Mouse (Mus musculus): ENCODE measurements around the gene Olfr761. TPM values are rescaled to one million over a fixed set of nuclear protein-coding genes. Genes with fewer than 3 reads are reported as not detected.
"Not testable (repeated sequence)": the region's sequence is repeated elsewhere in the genome, so short reads cannot be mapped to it uniquely, and the experiment has no call there.

Gene Olfr761
- not detected for total RNA-seq (2021)

GRCm38 (mm10) chr17:37952979-37953378 is at the start of gene Olfr761:
TSS of gene Olfr761 (minus strand) at chr17:37953079.
- no peak for DNase-seq

GRCm38 (mm10) chr17:37995635-37996307 is 42.9 kb upstream of the Olfr761 start:
- no peak for DNase-seq

- no peak for DNase-seq
These were observed 37.6 kb upstream of the Olfr761 start for GRCm38 (mm10) chr17:37990453-37990961.

- DNase-seq = no peak
These were observed 20.7 kb upstream of the Olfr761 start for GRCm38 (mm10) chr17:37973591-37973990.

GRCm38 (mm10) chr17:37920248-37920647 is 32.6 kb downstream of the Olfr761 start, which contains the start of gene Olfr128:
TSS of gene Olfr128 (plus strand) at chr17:37920548.
- no peak for DNase-seq

GRCm38 (mm10) chr17:37906821-37907220 is 46.1 kb downstream of the Olfr761 start:
- DNase-seq = not testable (repeated sequence)

Other genes starting within 250 kb of the Olfr761 start
- gene Olfr120, start 231.3 kb downstream of the Olfr761 start, total RNA-seq (2021) = not detected
- gene Olfr121, start 204.2 kb downstream of the Olfr761 start, total RNA-seq (2021) = not detected
- not detected for gene Olfr122, start 184.5 kb downstream of the Olfr761 start, total RNA-seq (2021)
- not detected for gene Olfr123, start 159.6 kb downstream of the Olfr761 start, total RNA-seq (2021)
- gene Olfr124, start 153.2 kb downstream of the Olfr761 start, total RNA-seq (2021) = not detected
- not detected for gene Olfr125, start 120.1 kb downstream of the Olfr761 start, total RNA-seq (2021)
- not detected for gene Olfr126, start 105.6 kb downstream of the Olfr761 start, total RNA-seq (2021)
- gene Olfr127, start 52.6 kb downstream of the Olfr761 start, total RNA-seq (2021) = not detected
- gene Olfr128, start 32.5 kb downstream of the Olfr761 start, total RNA-seq (2021) = not detected
- not detected for gene Olfr129, start 107.0 kb upstream of the Olfr761 start, total RNA-seq (2021)
- gene Olfr130, start 110.8 kb upstream of the Olfr761 start, total RNA-seq (2021) = not detected
- gene Olfr131, start 135.6 kb upstream of the Olfr761 start, total RNA-seq (2021) = not detected
- not detected for gene Olfr132, start 181.4 kb upstream of the Olfr761 start, total RNA-seq (2021)
- gene Olfr133, start 192.2 kb upstream of the Olfr761 start, total RNA-seq (2021) = not detected
- gene Olfr134, start 218.3 kb upstream of the Olfr761 start, total RNA-seq (2021) = not detected

All from heart, postnatal 4 days (tissue).